Mouse (Mus musculus) G1E (cell line): ENCODE results near the gene Paqr4.

ENCODE experiments used
- CTCF ChIP-seq: IDR thresholded peaks from 2 replicates; pipeline ENCODE4 v1.5.1; 2012; ENCODE audit warnings: low read depth, low read length, inconsistent platforms, mixed read lengths
- GATA1 ChIP-seq: IDR thresholded peaks from 2 replicates; pipeline ENCODE4 v1.6.1; 2012; ENCODE audit warnings: borderline replicate concordance, low read length, inconsistent platforms, mixed read lengths
- GATA2 ChIP-seq: IDR thresholded peaks from 2 replicates; pipeline ENCODE4 v1.6.1; 2012; ENCODE audit warnings: low read depth, low read length, inconsistent platforms, borderline replicate concordance
- TAL1 ChIP-seq: conservative IDR thresholded peaks from 2 replicates; pipeline ENCODE4 v1.6.1; 2012; ENCODE audit warnings: low read depth, low read length, inconsistent platforms, mixed read lengths

GRCm38 (mm10) chr17:23773676-23774075 lies 33.0 kb upstream of the Paqr4 start:
- TF ChIP-seq CTCF (no peak), GATA2 (no peak), GATA1 (no peak), TAL1 (no peak)
